Mouse (Mus musculus) cerebellum, postnatal 10 days (tissue): ENCODE data around the gene Cep63.

Source experiments
- DNase-seq, 2 experiments: peaks; one replicate each; pipeline ENCODE4 v3.0.0; 2021; ENCODE audit warnings: mixed read lengths in 2 of 2

Cep63 gene

GRCm38 (mm10) chr9:102629052-102629451 is 2.7 kb upstream of the Cep63 start:
- no peak for DNase-seq

GRCm38 (mm10) chr9:102627442-102627841 is 1.1 kb upstream of the Cep63 start:
- DNase-seq: peak; percentile 40 to 45

GRCm38 (mm10) chr9:102626839-102627225 is 498 bp upstream of the Cep63 start:
- peak in 1 of 2 experiments; percentile 34 for DNase-seq

- peak in 1 of 2 experiments; percentile 79 for DNase-seq
These were observed 842 bp downstream of the Cep63 start for GRCm38 (mm10) chr9:102625401-102625982.

- DNase-seq: no peak
These were observed 2.8 kb downstream of the Cep63 start for GRCm38 (mm10) chr9:102623581-102623980.

GRCm38 (mm10) chr9:102622876-102623275 is 3.5 kb downstream of the Cep63 start:
- no peak for DNase-seq

- peak; percentile 71 to 78 for DNase-seq
These were observed 4.0 kb downstream of the Cep63 start for GRCm38 (mm10) chr9:102622192-102622857.

GRCm38 (mm10) chr9:102621385-102621784 is 4.9 kb downstream of the Cep63 start:
- DNase-seq: no peak

- DNase-seq: no peak
These were observed 10.1 kb downstream of the Cep63 start for GRCm38 (mm10) chr9:102616267-102616666.

GRCm38 (mm10) chr9:102615071-102615470 is 11.3 kb downstream of the Cep63 start:
- no peak for DNase-seq

- peak in 1 of 2 experiments; percentile 33 for DNase-seq
These were observed 17.1 kb downstream of the Cep63 start for GRCm38 (mm10) chr9:102609221-102609620.

- peak in 1 of 2 experiments; percentile 39 for DNase-seq
These were observed 18.9 kb downstream of the Cep63 start for GRCm38 (mm10) chr9:102607471-102607870.

- DNase-seq: no peak
These were observed 21.2 kb downstream of the Cep63 start for GRCm38 (mm10) chr9:102605162-102605561.

GRCm38 (mm10) chr9:102601666-102602065 is 24.7 kb downstream of the Cep63 start:
- DNase-seq: no peak

- no peak for DNase-seq
These were observed 25.1 kb downstream of the Cep63 start for GRCm38 (mm10) chr9:102601187-102601586.

- no peak for DNase-seq
These were observed 30.5 kb downstream of the Cep63 start for GRCm38 (mm10) chr9:102595662-102596436.

- no peak for DNase-seq
These were observed 31.5 kb downstream of the Cep63 start for GRCm38 (mm10) chr9:102594667-102595393.

- DNase-seq: no peak
These were observed 39.0 kb downstream of the Cep63 start for GRCm38 (mm10) chr9:102587347-102587746.

GRCm38 (mm10) chr9:102581921-102582469 is 44.3 kb downstream of the Cep63 start:
- no peak for DNase-seq

GRCm38 (mm10) chr9:102577480-102577879 is 48.9 kb downstream of the Cep63 start:
- no peak for DNase-seq

- DNase-seq: peak in 1 of 2 experiments; percentile 24
These were observed 53.4 kb downstream of the Cep63 start for GRCm38 (mm10) chr9:102572888-102573287.

GRCm38 (mm10) chr9:102558463-102558862 is 67.9 kb downstream of the Cep63 start:
- DNase-seq: no peak

- peak; percentile 83 to 91 for DNase-seq
These were observed 72.6 kb downstream of the Cep63 start for GRCm38 (mm10) chr9:102553781-102554180.
